Mouse (Mus musculus) left cerebral cortex, adult 11 months (tissue): ENCODE measurements around the gene 9530068E07Rik.
"Not testable (repeated sequence)": the region's sequence is repeated elsewhere in the genome, so short reads cannot be mapped to it uniquely, and the experiment has no call there.

Experiments
- DNase-seq: peaks from one replicate; pipeline ENCODE4 v3.0.0; 2022; ENCODE audit warnings: low spot score

The 9530068E07Rik gene

DNA sequence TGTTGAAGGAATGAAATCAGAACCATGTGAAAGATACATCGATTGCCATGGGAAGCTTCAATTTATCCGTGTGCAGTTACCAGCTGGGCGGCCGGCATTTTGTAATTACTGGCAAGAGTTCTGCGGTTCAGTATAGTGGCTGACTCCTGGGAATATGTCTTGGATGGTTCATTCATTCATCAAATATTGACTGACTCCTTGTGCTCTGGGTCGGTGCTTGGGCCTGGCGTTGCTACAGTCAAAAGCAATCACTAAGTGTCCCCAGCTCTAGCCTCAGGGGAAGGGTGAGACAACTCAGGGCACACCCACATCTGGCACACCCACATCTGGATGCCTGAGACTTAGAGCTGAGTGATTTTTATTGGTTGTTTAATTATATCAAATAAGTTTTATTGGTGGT is 22.4 kb upstream of the 9530068E07Rik start:
- DNase-seq = no peak

GRCm38 (mm10) chr11:52374340-52374739 is 21.9 kb upstream of the 9530068E07Rik start:
- no peak for DNase-seq

GRCm38 (mm10) chr11:52377579-52377978 is 18.6 kb upstream of the 9530068E07Rik start:
- no peak for DNase-seq

DNA sequence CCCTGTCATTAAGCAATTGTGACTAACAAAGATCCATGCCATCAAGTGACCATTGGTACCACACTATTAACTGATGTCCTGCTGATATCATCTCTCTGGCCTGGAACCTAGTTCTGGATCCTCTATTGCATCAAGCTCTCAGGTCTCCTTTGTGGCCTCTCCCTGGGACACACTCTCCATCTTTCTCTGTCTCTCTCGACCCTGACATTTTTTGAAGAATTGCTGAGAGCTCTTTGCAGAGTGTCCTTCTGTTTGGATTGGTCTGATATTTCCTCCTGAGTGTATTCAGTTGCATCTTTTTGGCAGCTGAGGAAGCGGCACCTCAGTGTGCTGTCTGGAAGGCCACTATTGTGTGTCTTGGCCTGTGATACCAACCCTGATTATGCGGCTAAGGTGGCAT is 17.0 kb upstream of the 9530068E07Rik start:
- no peak for DNase-seq

DNA sequence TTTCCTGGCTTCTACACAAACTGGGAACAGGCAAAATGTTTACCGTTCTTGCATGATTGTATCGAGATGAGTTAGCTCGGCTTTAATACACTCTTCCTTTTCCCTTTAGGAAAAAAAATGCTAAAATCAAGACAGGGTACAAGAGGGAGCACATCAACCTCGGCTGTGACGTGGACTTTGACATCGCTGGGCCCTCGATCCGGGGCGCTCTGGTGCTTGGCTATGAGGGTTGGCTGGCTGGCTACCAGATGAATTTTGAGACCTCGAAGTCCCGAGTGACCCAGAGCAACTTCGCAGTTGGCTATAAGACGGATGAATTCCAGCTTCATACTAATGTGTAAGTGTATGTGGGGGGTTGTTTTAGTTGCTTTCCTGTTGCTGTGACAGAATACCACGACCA is 12.5 kb upstream of the 9530068E07Rik start:
- no peak for DNase-seq

GRCm38 (mm10) chr11:52384667-52385066 is 11.6 kb upstream of the 9530068E07Rik start:
- DNase-seq = no peak

- no peak for DNase-seq
Measured at GRCm38 (mm10) chr11:52386892-52387291, 9.3 kb upstream of the 9530068E07Rik start.

DNA sequence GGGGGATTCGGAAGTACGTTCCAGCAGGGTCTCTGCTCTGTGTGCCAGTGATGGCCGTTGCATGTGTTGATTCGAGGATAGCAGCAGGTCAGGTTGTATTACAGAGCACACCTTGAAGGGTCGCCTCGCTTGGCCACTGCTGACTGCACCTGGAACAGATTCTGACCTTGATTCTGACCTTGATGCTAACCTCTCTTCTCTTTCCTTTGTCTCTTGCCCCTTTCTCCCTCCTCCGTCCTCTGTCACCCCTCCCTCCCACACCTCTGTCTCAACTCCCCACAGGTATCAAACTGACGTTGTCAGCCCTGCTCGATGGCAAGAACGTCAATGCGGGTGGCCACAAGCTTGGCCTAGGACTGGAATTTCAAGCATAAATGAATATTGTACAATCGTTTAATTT is 8.1 kb upstream of the 9530068E07Rik start:
- no peak for DNase-seq

DNA sequence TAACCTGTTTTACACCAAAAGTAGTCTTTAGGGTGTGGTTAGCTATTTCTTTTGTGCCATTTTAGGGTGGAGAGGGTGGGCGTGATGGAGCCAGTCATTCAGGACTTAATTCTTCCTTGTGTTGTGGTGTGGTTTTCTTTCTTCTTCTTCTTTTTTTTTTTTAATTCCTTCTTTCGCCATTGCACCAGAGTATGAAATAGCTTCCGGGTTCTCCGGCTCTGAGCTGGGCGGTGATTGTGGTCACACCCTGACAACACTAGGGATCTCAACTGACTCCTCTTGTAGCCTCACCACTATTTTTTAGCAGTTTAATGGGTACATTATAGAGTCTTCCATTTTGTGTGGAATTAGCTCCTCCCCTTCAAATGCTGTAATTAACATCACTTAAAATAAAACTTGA is 7.2 kb upstream of the 9530068E07Rik start:
- not testable (repeated sequence) for DNase-seq

DNA sequence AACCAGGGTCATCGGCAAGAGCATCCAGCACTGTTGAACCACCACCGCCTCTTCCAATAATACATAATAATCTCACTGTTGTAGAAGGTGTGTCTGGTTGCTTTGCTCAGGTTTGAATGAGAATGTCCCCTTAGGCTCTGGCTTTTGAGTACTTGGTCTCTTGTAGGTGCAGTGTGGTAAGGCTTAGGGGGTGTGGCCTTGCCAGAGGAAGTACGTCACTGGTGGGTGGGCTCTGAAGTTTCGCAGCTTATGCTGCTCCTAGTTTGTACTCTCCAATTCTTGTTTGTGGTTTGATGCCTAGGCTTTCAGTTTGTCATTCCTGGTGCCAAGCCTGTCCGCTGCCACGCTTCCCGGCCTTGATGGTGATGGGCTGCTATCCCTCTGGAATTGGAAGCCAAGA is 6.3 kb upstream of the 9530068E07Rik start:
- no peak for DNase-seq

GRCm38 (mm10) chr11:52394494-52394893 is 1.7 kb upstream of the 9530068E07Rik start:
- DNase-seq = no peak

- no peak for DNase-seq
Measured at GRCm38 (mm10) chr11:52395343-52395742, 885 bp upstream of the 9530068E07Rik start.

DNA sequence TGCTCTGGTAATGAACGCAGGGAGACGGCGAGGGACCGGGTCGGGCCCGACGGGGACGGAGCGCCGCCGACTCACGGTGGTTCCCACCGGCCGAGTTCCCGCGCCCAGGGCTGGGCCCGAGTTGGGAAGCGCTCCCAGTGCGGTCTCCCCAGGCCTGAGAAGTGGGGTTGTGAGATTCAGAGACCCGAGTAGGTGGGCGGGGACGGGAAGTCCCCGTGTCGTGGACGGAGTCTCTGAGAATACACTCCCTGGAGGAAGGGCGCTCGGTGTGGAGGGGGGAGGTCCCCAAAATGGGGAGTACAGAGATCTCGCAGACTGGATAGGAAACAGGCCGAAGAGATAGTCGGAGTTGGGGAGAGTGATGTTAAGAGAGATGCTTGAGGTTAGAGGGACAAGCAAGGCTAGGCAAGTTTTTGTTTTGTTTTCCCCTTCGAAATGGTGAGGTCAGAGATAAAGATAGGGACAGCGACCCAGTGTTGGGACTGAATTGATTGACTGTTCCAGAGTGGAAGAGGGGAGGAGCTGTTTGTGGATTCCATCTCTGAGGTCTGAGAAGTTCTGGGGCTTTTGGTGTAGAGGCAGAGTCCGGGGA is 465 bp downstream of the 9530068E07Rik start:
- no peak for DNase-seq

- DNase-seq = no peak
Measured at GRCm38 (mm10) chr11:52397385-52397987, 1.3 kb downstream of the 9530068E07Rik start.

DNA sequence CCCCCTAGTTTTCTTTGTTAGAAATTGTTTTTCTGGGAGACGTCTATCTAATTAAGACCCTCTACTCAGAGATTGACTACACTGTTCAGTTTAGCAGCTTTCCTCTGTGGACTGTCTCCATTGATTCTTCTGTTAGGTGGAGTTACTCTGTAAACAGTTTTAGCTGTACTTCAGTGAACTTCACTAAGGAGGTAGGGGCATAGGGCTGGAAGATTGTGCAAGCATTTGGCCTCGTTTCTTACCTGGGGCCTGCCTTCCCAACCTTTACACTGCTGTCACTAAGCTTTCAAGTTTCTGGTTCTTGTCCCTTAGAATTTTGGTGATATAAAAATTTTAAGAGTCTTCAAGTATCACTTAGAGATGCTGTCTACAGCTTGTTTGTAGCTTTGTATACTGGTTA is 5.2 kb downstream of the 9530068E07Rik start:
- no peak for DNase-seq

DNA sequence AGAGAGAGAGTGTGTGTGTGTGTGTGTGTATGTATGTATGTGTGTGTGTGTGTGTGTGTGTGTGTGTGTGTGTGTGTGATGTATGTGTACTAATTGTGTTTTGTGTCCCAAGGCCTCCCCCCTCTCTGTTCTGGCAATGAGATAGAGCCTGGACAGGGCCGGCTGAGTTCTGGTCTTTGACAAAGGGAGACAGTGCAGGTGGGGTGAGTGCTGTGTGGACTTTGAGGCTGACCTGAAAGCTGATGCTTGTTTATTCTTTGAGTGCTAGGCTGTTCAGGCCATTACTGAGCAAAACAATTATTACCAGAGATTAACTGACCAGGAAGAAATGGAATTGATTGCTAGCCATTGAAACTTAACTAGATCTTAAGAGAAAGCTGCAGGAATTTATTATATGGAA is 6.3 kb downstream of the 9530068E07Rik start:
- no peak for DNase-seq

DNA sequence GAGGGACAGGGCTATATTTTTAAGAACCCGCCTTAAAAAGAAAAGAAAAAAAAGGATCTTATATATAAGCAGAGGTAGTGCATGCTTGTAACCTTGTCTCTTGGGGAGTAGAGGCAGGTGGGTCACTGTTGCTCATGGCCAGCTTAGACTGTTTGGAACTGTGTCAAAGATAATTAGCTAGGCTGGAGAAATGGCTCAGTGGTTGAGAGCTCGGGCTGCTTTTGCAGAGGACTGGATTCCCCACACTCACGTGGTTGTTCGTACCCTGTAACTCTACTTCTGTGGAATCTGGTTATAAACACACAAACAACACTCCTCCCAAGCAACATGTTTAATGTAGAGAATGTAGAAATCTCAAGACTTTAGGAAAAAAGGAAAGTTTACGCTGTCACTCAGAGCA is 8.0 kb downstream of the 9530068E07Rik start:
- DNase-seq = no peak

GRCm38 (mm10) chr11:52405196-52405688 is 9.0 kb downstream of the 9530068E07Rik start:
- DNase-seq = no peak

GRCm38 (mm10) chr11:52409316-52409715 is 13.1 kb downstream of the 9530068E07Rik start:
- no peak for DNase-seq

GRCm38 (mm10) chr11:52418358-52418757 is 22.1 kb downstream of the 9530068E07Rik start:
- no peak for DNase-seq

- no peak for DNase-seq
Measured at GRCm38 (mm10) chr11:52419246-52419645, 23.0 kb downstream of the 9530068E07Rik start.

GRCm38 (mm10) chr11:52419861-52420260 is 23.6 kb downstream of the 9530068E07Rik start:
- DNase-seq = no peak

GRCm38 (mm10) chr11:52420296-52421052 is 24.2 kb downstream of the 9530068E07Rik start:
- no peak for DNase-seq
